Mouse (Mus musculus) left cerebral cortex, postnatal 25 days (tissue): ENCODE data around the gene Ech1. TPM values are rescaled to one million over a fixed set of nuclear protein-coding genes. Genes with fewer than 3 reads are reported as not detected.

Source experiments
- DNase-seq, 2 experiments: peaks; one replicate each; pipeline ENCODE4 v3.0.0; 2022; ENCODE audit warnings: low spot score in 2 of 2, mixed read lengths in 1 of 2
- intact Hi-C: fragments of 180-260 bp; cut with DNase I; formaldehyde crosslinking; loops from one replicate; pipeline ENCODE4 v1.15.1; 2025
- total RNA-seq, 2 experiments: library from RNA; stranded (reverse); gene quantifications; 2 replicates each; pipeline ENCODE4 v1.2.3; 2021

The Ech1 gene
- total RNA-seq = 10 to 100 TPM; 41.5 to 46.6 TPM

DNA sequence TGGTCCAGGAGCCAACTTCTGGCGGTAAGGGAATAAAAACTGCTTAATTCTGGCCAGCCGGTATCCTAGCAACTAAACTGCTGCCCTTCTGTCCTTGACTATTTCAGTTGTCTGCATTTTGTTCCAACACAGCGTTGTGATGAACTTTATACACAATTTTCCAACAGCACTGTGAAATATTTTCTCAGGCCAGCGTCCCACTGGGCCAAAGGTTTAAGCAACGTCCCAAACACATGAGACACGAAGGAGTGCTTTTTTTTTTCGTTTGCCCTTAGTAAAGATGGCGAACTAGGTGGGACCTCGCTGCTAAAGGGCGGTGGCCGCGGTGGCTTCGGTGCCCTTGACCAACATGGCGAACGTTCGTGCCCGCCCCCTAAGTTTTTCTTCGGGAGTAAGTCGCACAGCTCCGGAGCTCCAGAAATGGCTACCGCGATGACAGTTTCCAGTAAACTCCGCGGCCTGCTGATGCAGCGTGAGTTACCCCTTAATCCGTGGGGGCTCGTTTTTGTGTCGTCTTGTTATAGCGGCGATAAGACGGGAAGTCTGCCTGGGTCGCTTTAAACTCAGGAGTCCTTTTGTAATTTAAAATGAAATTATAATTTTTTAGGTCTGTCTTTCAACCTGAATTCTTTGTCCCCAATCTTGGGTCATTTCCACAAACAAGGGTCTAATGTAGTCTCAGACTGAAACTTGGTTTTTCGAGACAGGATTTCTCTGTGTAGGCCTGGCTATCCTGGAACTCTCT is at the start of gene Ech1:
TSS of gene Ech1 (plus strand) at position 277 of the 745 bp plus-strand sequence.
- intact Hi-C loops = loop anchor here (2.0 to 5.0 kb wide), 2 partner anchors 14 to 77 kb away; no protein-coding TSS in a partner anchor

DNA sequence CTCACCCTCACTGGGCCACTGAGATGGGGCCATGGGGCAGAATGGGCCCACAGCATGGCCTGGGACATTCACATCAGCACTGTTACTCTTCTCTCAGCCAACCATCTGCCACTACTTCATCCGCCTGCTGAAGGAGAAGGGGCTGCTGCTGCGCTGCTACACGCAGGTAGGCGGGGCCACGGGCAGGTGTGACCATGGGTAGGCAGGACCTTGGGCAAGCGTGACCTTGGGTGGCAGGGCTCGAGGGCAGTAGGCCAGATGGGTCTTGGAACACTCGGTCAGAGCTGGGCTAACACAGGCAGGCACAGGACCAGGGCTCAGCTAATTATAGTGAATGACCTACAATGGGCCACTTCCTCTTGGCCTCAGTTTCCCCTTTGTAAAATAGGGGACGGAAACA is 46.2 kb upstream of the Ech1 start:
- no peak for DNase-seq
- intact Hi-C loops = no loop called here

More for the DNA sequence above, at the start of gene Ech1:
- DNase-seq = peak; percentile 89 to 94

DNA sequence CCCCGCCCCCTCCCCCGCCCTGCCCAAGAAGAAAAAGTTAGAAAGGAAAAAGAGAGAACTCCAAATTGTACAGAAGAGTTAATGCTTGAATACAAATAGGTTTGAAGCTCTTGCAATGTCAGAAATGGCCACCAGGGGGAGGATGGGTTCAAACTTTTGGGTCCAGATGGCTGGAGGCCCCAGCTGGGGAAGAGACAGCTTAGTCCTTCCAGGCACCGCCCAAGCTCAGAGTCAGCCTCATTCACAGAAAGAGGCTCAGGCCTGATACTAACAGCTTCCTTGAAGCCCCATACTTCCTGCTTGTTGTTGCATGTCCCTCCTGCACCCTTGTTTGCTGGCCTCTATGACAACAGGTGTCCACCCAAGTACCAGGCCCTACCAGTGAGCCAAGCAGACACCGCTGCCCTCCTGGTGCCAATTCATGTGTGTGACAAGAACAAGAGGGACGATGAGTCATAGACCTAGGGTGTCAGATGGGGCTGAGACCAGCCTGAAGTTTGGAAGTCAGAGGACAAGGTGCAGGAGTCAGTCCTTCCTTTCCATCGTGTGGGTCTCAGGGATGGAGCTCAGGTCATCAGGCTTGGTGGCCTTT is 44.9 kb upstream of the Ech1 start:
- intact Hi-C loops = loop anchor here (5.0 kb wide), 2 partner anchors 87 to 257 kb away; no protein-coding TSS in a partner anchor
- peak; percentile 84 to 93 for DNase-seq

DNA sequence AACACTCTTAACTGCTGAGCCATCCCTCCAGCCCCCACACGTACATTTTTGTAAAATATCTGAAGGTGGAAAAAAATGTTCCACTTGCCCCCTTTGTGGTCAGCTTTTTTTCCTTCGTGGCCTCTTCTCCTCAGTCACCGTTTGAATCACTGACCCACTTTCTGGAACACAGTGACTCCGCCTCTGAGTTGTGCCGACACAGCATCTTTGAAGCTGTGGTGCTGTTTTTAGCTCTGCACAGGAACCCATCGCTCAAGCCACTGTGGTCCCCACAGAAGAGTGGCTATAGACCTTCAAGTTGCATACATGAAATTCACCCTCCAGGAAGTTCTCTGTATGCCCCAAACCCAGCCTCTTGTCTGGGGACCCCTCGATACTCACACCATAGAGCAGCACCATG is 44.2 kb upstream of the Ech1 start:
- peak in 1 of 2 experiments; percentile 72 for DNase-seq
- intact Hi-C loops = loop anchor here (5.0 kb wide), 2 partner anchors 86 to 256 kb away; no protein-coding TSS in a partner anchor

DNA sequence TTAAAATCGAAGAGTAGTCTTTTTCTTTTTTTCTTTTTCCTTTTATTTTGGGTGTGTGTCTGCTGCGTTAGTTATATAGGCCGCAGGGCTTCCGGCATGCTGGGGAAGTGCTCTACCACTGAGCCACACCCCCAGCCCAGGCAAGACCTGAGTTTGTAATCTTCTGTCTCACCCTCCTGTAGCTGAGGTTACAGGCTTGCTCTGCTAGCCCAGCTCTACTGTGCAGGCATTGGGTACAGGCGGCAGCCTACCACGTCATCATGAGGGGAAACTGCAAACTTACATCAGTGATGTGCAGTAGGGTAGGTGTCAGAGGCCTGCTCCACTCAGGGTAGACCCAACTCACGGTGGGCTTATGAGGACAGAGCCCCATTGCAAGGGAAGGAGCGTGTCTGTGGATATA is 43.8 kb upstream of the Ech1 start:
- peak in 1 of 2 experiments; percentile 28 for DNase-seq
- intact Hi-C loops = loop anchor here (5.0 kb wide), 2 partner anchors 86 to 256 kb away; no protein-coding TSS in a partner anchor

DNA sequence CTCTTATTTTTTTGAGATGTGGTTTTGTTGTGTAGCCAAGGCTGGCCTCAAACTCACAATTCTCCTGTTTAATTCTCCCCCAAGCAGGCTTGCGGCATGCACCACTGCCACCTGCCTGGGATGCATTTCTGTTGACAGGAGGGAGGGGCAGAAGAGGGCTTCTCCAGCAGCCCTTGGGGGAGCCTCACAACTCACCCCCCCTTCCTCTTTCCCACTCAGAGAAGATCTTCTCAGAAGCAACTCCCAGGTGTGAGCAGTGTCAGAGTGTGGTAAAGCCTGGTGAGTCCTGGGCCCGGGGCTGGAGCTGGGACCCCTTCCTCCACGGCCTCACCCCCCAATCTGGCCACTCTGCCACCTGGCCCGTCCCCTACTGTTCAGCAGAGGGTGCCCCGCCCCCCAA is 39.9 kb upstream of the Ech1 start:
- intact Hi-C loops = no loop called here
- no peak for DNase-seq

DNA sequence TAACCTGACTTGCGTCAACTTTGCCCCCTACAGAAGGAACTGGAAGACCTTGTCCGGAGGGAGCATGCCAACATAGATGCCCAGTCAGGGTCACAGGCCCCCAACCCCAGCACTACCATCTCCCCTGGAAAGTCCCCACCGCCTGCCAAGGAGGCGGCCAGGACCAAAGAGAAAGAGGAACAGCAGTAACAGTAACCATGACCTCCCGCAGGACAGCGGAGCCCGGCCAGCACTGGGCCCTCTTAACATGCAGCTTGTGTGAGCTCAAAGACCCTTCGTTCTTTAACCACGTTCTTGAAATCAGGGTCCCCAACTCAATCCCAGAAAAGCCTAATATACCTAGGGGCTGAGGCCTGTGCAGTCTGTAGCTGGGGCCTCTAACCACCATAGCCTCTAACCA is 37.1 kb upstream of the Ech1 start:
- intact Hi-C loops = no loop called here
- DNase-seq = no peak

DNA sequence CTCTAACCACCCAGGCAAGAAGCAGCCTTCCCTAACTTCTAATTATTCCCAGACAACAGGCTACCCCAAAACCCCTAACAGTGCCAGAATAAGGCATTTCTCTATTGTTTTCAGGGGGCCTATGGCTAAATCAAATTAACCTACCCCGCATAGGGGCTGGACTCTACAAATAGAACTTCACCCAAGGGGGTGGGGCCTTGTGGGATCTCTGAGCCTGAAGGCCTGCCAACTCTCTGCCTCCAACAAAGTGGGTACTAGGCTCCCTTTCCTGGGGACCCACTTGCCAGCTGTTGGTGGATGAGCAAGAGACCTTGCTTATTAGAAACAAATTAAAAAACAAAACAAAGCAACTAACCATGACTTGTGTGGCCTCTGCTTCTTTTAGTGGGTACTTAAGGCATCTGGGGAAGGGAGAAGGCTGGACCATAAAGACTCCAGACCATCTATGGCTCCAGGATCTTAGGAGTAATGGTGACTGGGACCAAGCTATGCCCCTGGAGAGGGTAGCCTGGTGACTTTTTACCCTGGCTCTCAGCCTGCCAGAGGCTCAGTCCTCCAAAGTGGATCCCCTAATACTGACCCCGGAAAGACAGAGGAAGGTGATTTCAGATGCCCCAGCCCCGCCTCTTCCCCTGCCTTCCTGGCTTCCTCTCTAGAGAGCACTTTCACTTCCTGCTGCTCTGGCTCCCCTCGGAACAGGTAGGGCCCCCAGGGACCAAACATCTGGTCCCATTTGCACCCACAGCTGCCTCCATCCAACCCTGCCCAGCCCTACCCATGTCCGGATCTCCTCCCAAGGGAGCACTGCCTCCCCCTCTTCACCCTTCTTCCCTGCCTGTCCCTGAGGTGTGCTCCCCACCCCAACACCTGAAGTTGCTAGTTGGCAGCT is 36.5 kb upstream of the Ech1 start, which contains the start of gene Rinl:
TSS of gene Rinl (plus strand) at position 663 of the 889 bp plus-strand sequence.
- no peak for DNase-seq
- intact Hi-C loops = no loop called here

- intact Hi-C loops = no loop called here
- DNase-seq = no peak
Measured at GRCm38 (mm10) chr7:28789235-28789634, 35.8 kb upstream of the Ech1 start.

DNA sequence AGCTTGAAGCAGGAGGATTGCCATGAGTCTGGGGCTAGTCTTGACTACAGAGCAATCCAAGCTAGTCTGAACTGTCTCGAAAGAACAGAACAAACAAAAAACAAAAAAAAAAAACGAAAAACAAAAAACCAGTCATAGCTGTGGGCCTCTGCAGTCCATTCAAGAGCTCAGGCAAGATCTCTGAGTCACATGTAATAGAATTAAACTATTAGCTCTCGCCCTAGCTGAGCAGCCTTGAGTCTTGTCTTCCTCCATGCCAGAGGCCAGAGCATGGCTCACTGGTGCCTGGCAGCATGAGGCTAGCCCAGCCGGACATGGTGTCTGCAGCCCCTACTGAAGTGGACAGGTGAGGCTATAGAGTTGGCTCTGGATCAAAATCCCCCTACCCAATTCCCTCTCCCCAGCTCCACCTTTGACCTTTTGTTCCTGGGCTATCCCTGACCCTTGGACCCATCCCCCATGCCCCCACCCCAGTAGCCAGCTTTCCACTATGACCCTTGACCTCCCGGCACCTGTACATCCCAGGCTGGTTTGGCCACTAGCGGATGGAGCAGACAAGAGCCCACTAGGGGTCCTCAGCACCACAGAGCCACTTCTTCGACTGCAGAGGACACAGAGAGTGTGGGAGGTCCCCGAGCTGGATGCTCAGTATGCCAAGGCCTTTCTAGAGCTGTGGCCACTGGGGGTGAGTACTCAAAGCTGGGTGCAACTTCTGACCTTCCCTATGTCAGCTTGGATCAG is 34.8 kb upstream of the Ech1 start:
- intact Hi-C loops = no loop called here
- no peak for DNase-seq

- no peak for DNase-seq
- intact Hi-C loops = no loop called here
Measured at GRCm38 (mm10) chr7:28791706-28792105, 33.3 kb upstream of the Ech1 start.

DNA sequence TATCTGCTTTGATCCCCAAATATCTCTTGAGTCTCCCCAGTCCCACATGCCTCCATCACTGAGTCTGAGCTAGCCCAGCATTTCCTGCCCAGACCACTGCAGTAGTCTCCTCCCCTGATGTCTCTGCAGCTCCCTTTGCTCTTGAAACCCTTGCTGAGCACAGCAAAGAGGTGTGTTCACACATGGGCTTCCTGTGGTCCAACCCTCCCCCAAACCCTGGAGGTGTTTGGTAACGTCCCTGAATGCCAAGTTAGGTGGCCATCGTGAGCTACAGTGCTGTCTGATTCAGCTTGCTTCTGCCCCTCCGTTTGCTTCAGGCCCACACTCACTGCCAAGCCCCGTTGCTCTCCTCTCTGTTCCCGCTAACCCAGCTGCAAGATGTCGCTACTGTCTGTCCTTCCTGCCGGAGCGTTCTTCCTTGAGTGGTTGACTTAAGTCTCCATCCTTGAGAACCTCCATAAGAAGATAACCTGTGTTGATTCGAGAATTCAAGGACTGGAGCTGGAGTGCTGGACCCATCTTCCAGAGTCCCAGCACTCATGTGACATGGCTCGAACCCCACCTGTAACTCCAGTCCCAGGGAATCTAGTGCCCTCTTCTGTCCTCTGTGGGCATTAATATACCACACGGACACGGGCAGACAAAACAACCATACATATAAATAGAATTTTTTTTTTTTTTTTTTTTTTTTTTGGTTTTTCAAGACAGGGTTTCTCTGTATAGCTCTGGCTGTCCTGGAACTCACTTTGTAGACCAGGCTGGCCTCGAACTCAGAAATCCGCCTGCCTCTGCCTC is 32.4 kb upstream of the Ech1 start:
- intact Hi-C loops = no loop called here

GRCm38 (mm10) chr7:28793834-28794233 is 31.2 kb upstream of the Ech1 start:
- DNase-seq = no peak
- intact Hi-C loops = no loop called here

More for the DNA sequence above, 32.4 kb upstream of the Ech1 start:
- no peak for DNase-seq

- intact Hi-C loops = no loop called here
- DNase-seq = no peak
Measured at GRCm38 (mm10) chr7:28794496-28794895, 30.5 kb upstream of the Ech1 start.

DNA sequence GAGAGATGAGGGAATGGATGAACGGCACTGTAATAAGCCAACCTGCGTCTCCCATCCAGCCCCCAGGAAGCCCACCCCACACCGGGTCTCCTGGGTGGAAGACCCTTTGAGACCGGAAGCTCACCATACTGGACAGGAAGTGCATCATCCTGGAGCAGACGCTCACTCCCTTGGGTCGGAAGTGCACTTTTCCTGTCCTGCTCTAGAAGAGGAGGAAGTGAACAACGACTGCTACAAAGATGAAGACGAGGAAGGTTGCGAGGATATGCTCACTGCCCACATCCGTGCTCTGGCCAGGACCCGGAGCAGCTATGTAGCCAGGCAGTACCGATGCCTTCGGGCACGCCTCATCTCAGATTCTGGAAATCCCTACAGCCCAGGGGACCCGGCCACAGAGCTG is 29.2 kb upstream of the Ech1 start:
- intact Hi-C loops = loop anchor here (2.0 to 5.0 kb wide), 2 partner anchors 71 to 246 kb away; no protein-coding TSS in a partner anchor
- DNase-seq = no peak

- intact Hi-C loops = loop anchor here (2.0 to 5.0 kb wide), 2 partner anchors 70 to 246 kb away; no protein-coding TSS in a partner anchor
- peak; percentile 73 to 78 for DNase-seq
Measured at GRCm38 (mm10) chr7:28796562-28796975, 28.4 kb upstream of the Ech1 start.

DNA sequence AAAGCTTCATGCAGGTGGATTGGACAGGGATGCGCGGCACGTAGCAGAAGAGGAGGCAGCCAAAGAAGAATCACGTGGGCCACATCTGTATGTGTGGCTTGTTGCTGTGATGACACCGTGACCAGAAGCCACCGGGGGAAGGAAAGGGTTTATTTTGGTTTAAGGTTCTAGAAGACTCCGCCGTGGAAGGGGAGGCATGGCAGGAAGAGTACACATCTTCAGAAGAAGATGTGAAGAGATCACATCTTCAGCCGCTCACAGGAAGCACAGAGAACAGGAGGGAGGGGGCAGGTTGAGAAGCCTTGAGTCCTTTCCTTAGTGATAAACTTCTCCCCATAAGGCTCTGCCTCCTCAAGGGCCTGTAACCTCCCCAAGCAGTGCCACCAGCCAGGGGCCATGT is 25.0 kb upstream of the Ech1 start:
- intact Hi-C loops = loop anchor here (5.0 kb wide), 1 partner anchor 242 kb away; no protein-coding TSS in a partner anchor
- no peak for DNase-seq

DNA sequence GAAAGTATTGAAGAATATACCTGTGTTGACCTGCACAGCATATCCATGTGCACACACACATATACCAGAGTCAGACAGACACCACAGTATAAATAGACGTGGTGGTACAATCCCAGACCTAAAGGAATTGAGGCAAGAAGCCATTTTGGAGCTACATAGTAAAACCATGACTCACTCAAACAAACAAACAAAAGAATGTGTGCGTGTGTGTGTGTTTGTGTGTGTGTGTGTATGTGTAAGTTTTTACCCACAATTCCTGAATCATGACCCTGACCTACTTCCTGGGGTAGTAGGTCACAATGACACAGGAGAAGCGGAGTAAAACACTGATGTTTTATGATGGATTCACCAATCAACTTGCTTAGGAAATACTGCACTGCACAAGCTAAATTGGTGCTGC is 23.6 kb upstream of the Ech1 start:
- no peak for DNase-seq
- intact Hi-C loops = no loop called here
